Mouse (Mus musculus): ENCODE data around the gene Cacna1d. TPM values are rescaled to one million over a fixed set of nuclear protein-coding genes. Genes with fewer than 3 reads are reported as not detected.

Gene Cacna1d
- polyA plus RNA-seq, 1 experiment from 2014 or later: 0.12 TPM

DNA sequence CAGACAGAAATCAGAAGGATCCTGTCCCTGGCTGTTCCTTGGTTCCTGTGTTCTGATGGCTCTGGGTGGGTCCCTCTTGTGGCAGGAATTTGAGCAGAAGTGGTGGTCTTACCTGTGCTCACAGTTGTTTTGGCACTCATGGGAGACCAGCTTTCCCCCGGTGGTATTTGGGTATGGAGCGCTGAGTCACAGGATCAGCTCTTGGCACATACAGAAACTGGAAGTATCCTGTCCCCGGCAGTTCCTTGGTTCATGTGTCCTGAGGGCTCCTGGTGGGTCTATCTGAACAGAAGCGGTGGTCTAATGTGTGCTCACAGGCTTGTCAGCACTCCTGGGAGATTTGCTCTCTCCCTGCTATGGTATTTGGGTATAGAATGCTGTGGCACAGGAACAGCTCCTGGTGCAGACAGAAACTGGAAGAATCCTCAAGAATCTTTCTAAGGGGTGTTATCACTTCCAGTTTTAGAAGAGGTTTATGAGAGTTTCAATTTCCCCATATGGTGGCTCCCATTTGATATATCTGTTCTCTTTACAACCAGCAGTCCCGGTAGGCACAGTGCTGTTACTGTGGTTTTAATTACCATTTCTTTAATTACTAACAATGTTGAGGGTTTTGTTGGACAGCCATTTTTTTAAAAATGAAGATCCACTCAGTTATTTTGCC, 300.8 kb downstream of the Cacna1d start:
- no peak overlapping the region for H3K4me3 ChIP-seq (ENCODE audit: low read depth, low read length)
- 76% methylated on average over 5 of the region's 5 CpGs for whole genome bisulfite sequencing (ENCODE audit: insufficient replicate concordance)
- ATAC-seq (ENCODE audit: low read depth): no peak

DNA sequence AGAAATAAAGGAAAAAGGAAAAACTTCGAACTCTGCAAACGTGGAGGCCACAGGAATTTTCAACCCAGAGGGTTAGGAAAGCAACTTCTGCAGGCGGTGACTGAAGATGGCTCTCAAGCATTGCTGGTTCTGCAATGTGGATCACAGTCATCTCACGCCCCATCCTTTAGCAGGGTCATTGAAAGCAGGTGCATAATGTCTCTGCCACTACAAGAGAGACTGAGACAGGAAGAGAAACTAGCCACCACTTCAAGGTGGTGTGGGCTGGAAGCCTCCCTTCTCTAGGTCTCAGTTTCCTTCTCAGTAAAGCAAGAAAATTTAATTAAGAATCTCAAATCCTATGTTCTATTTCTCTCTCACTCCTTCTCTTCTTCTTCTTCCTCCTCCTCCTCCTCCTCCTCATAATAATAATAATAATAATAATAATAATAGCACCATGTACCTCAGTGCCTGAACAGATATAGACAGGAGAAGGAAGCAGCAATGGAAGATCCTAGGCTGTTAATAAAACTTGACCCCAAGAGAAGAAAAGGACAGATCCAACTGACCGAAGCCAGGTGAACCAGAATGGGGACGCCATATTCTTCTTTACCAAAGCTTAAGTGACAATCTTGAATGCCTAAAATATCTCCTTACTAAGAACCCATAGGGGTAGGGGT, 305.5 kb downstream of the Cacna1d start:
- H3K4me1 ChIP-seq (ENCODE audit: control insufficient read depth, low read depth, low read length): no peaks in the 10 kb centered on the region
- no peak overlapping the region for H3K4me2 ChIP-seq (ENCODE audit: low read depth, low read length)
- H3K27me3 ChIP-seq (ENCODE audit: control insufficient read depth, insufficient read depth, low read depth, low read length): no peaks in the 10 kb centered on the region
- H3K27ac ChIP-seq (ENCODE audit: low read length): no peak overlapping the region
- no peak overlapping the region for H3K9ac ChIP-seq (ENCODE audit: low read depth, low read length)
- no peaks in the 10 kb centered on the region for H3K9me3 ChIP-seq (replicated peaks; ENCODE audit: control insufficient read depth, low read length)
- no peak for ATAC-seq (ENCODE audit: low read depth)
- WGBS (ENCODE audit: insufficient replicate concordance): 62% methylated on average over 6 of the region's 6 CpGs
- H3K4me3 ChIP-seq (ENCODE audit: low read depth, low read length): no peak overlapping the region
- no peaks in the 10 kb centered on the region for H3K36me3 ChIP-seq (ENCODE audit: control insufficient read depth, insufficient read depth)

More for the DNA sequence above, 300.8 kb downstream of the Cacna1d start:
- Histone ChIP-seq H3K9ac (ENCODE audit: low read depth, low read length) (no peak overlapping the region), H3K36me3 (ENCODE audit: control insufficient read depth, insufficient read depth) (no peaks in the 10 kb centered on the region), H3K9me3 (replicated peaks; ENCODE audit: control insufficient read depth, low read length) (no peaks in the 10 kb centered on the region), H3K4me2 (ENCODE audit: low read depth, low read length) (no peak overlapping the region), H3K4me1 (ENCODE audit: control insufficient read depth, low read depth, low read length) (no peaks in the 10 kb centered on the region), H3K27ac (ENCODE audit: low read length) (no peak overlapping the region), H3K27me3 (ENCODE audit: control insufficient read depth, insufficient read depth, low read depth, low read length) (no peaks in the 10 kb centered on the region)

DNA sequence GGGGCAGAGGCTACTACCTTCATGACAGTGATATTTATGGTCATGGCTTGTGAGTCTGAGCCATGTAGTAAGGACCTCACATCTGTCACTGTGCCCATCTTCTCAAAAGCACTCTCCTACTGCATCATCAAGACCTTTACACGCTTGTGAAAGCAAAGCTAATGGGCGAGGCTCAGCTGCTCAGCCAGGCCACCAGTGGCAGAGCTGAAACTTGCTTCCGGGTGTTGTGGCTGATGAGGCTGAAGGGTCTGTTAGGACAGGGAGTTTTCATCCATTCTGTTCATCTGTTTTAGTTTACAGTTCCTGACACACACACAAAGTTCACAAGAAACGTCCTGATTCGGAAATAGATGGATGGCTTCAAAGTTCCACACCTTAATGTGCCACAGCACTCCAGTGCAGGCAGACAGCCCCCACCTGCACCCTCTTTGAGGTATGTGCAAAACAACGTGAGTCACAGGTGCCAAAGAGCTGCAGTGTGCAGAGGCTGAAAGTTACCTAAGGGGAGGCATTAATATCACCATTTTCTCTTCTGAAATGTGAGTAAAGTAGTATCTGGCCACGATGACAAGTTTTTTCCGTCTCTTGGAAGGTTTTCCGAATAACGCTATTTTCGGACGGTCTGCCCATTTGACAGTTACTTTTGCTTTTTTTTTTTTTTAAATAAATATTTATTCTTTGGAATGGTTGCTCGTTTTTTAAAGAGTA, 306.7 kb downstream of the Cacna1d start:
- Histone ChIP-seq H3K27me3 (ENCODE audit: control insufficient read depth, insufficient read depth, low read depth, low read length) (no peaks in the 10 kb centered on the region), H3K27ac (ENCODE audit: low read length) (no peak overlapping the region), H3K4me2 (ENCODE audit: low read depth, low read length) (no peak overlapping the region), H3K9ac (ENCODE audit: low read depth, low read length) (no peak overlapping the region), H3K4me3 (ENCODE audit: low read depth, low read length) (no peak overlapping the region), H3K36me3 (ENCODE audit: control insufficient read depth, insufficient read depth) (no peaks in the 10 kb centered on the region), H3K4me1 (ENCODE audit: control insufficient read depth, low read depth, low read length) (no peaks in the 10 kb centered on the region), H3K9me3 (replicated peaks; ENCODE audit: control insufficient read depth, low read length) (no peaks in the 10 kb centered on the region)
- WGBS (ENCODE audit: insufficient replicate concordance): 59% methylated on average over 13 of the region's 13 CpGs
- no peak for ATAC-seq (ENCODE audit: low read depth)

DNA sequence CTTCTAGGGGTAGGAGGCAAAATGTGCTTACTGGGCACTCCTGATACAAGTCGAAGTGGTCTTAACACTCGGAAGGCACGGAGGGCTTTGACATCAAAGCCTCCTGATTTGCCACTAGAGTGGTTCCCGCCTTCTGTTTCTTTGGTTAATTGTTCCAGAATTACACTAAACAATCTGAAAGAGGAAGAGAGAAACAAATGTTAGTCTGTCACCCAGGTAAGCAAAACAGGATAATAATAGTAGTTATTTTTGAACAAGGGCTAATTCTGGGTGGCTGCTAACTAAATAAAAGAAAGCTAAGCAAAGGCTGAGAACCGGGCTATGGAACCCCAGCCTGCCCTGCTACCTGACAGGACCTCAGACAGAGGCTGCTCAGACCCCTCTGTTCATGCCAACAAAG, 307.2 kb downstream of the Cacna1d start:
- H3K27me3 ChIP-seq (ENCODE audit: control insufficient read depth, insufficient read depth, low read depth, low read length): no peaks in the 10 kb centered on the region
- no peak overlapping the region for H3K4me3 ChIP-seq (ENCODE audit: low read depth, low read length)
- no peaks in the 10 kb centered on the region for H3K4me1 ChIP-seq (ENCODE audit: control insufficient read depth, low read depth, low read length)
- no peak overlapping the region for H3K4me2 ChIP-seq (ENCODE audit: low read depth, low read length)
- no peak overlapping the region for H3K27ac ChIP-seq (ENCODE audit: low read length)
- WGBS (ENCODE audit: insufficient replicate concordance): 57% methylated on average over 5 of the region's 5 CpGs
- H3K9me3 ChIP-seq (replicated peaks; ENCODE audit: control insufficient read depth, low read length): no peaks in the 10 kb centered on the region
- no peaks in the 10 kb centered on the region for H3K36me3 ChIP-seq (ENCODE audit: control insufficient read depth, insufficient read depth)
- no peak for ATAC-seq (ENCODE audit: low read depth)
- H3K9ac ChIP-seq (ENCODE audit: low read depth, low read length): no peak overlapping the region

DNA sequence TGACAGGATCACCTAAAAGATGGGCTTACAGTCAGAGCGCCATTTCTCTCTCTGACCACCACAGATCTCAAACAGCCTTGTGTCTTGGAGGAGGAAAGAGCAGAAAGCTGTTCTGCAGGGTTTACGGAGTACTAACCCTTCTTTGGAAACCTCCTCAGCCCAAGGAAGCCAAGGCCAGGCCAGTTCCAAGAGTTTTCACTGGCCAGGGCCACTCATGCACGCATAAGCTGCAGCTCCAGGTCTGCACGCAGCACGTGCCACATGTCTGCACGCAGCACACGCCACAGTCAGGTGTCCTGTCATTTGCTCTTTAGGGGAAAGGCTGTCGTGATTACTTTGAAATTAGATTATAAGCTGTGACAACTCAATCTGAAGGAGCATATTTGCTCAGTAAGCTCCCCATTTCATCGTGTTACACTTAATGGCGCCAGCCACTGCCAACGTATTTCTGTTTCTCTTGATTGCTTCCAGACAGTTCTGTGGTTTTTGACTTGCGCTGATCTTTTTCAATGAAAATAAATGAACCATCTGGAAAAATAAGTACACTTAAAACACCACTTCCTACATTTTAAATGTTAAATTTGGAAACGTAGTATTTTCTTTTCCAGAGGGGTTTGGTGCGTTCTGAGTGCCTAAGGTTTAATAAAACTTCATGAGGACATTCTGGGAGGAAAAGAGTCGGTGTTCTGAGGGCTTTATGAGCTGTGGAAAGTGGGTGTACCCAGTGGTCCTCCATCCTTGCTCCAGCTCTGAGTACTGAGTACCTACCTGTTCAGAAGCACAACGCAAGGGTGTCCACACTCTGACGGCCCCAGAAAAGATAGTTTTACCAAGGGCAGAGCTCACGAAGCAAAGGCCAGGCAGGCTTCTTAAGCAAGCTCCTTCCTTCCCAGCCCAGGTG, 308.4 kb downstream of the Cacna1d start:
- Histone ChIP-seq H3K9ac (ENCODE audit: low read depth, low read length) (no peak overlapping the region), H3K4me1 (ENCODE audit: control insufficient read depth, low read depth, low read length) (no peaks in the 10 kb centered on the region), H3K4me3 (ENCODE audit: low read depth, low read length) (no peak overlapping the region), H3K27me3 (ENCODE audit: control insufficient read depth, insufficient read depth, low read depth, low read length) (no peaks in the 10 kb centered on the region), H3K36me3 (ENCODE audit: control insufficient read depth, insufficient read depth) (no peaks in the 10 kb centered on the region), H3K27ac (ENCODE audit: low read length) (no peak overlapping the region), H3K4me2 (ENCODE audit: low read depth, low read length) (no peak overlapping the region), H3K9me3 (replicated peaks; ENCODE audit: control insufficient read depth, low read length) (no peaks in the 10 kb centered on the region)
- no peak for ATAC-seq (ENCODE audit: low read depth)
- 68% methylated on average over 18 of the region's 18 CpGs for WGBS (ENCODE audit: insufficient replicate concordance)

DNA sequence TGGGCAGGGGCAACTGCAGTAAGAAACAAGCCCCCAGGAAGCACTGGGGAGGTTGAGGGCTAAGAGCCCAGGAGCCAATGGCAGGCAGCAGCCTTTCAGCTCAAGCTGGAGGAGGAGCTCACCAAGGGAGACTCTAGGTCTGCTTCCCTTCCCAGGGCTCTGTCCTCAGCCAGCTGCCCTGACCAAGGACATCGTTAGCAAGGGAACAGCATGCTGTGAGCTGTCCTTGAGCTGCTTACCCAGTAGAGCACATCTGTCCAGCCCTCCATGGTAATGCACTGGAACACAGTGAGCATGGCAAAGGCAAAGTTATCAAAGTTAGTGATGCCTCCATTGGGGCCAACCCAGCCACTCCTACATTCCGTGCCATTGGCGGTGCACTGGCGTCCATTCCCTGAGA, 312.9 kb downstream of the Cacna1d start:
- Histone ChIP-seq H3K9me3 (replicated peaks; ENCODE audit: control insufficient read depth, low read length) (no peaks in the 10 kb centered on the region), H3K9ac (ENCODE audit: low read depth, low read length) (no peak overlapping the region), H3K4me2 (ENCODE audit: low read depth, low read length) (no peak overlapping the region), H3K27ac (ENCODE audit: low read length) (no peak overlapping the region), H3K36me3 (ENCODE audit: control insufficient read depth, insufficient read depth) (no peaks in the 10 kb centered on the region), H3K4me1 (ENCODE audit: control insufficient read depth, low read depth, low read length) (no peaks in the 10 kb centered on the region), H3K27me3 (ENCODE audit: control insufficient read depth, insufficient read depth, low read depth, low read length) (no peaks in the 10 kb centered on the region), H3K4me3 (ENCODE audit: low read depth, low read length) (no peak overlapping the region)
- 77% methylated on average over 4 of the region's 4 CpGs for WGBS (ENCODE audit: insufficient replicate concordance)
- ATAC-seq (ENCODE audit: low read depth): no peak

DNA sequence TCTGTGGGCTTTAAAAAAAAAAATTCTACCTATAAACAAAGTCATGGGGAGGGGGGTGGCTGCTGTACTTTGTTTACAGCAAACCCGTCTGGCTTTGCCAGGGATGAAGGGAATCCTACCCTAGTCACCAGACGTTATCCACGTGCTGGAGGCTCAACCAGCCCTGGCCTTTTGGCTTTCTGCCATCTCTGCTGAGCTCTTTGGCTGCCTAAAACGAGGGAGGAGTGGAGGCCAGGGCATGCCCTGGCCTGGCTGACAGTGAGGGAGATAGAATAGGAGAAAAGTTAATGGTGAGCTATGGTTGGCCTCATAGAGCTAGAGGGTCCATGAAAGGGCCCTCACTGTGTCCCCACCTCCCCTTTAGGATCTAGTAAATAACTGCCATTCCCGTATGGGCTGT, 313.4 kb downstream of the Cacna1d start:
- ATAC-seq (ENCODE audit: low read depth): no peak
- Histone ChIP-seq H3K36me3 (ENCODE audit: control insufficient read depth, insufficient read depth) (no peaks in the 10 kb centered on the region), H3K9ac (ENCODE audit: low read depth, low read length) (no peak overlapping the region), H3K9me3 (replicated peaks; ENCODE audit: control insufficient read depth, low read length) (no peaks in the 10 kb centered on the region), H3K4me2 (ENCODE audit: low read depth, low read length) (no peak overlapping the region), H3K4me3 (ENCODE audit: low read depth, low read length) (no peak overlapping the region), H3K4me1 (ENCODE audit: control insufficient read depth, low read depth, low read length) (no peaks in the 10 kb centered on the region), H3K27me3 (ENCODE audit: control insufficient read depth, insufficient read depth, low read depth, low read length) (no peaks in the 10 kb centered on the region), H3K27ac (ENCODE audit: low read length) (no peak overlapping the region)
- WGBS (ENCODE audit: insufficient replicate concordance): 39% methylated on average over 5 of the region's 5 CpGs

DNA sequence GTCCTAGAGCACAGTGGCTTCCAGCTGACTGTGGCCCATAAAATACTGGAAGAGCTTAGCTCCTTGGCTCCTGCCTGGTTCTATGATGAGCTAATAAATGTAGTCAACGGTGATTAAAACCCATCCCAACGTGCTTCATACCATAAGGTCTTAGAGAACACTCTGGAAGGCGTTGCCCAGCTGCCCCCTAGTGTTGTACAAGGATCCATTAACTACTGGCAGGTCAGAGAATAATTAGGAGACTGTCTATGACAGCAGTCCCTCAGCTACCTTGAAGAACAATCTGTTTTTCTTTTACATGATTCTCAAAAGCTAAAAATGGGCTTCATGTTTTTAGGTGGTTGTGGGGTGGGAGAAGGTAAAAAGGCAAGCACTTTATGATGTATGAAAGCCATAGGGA, 315.9 kb downstream of the Cacna1d start:
- Histone ChIP-seq H3K27me3 (ENCODE audit: control insufficient read depth, insufficient read depth, low read depth, low read length) (no peaks in the 10 kb centered on the region), H3K4me1 (ENCODE audit: control insufficient read depth, low read depth, low read length) (no peaks in the 10 kb centered on the region), H3K27ac (ENCODE audit: low read length) (no peak overlapping the region), H3K36me3 (ENCODE audit: control insufficient read depth, insufficient read depth) (no peaks in the 10 kb centered on the region), H3K9me3 (replicated peaks; ENCODE audit: control insufficient read depth, low read length) (no peaks in the 10 kb centered on the region), H3K4me3 (ENCODE audit: low read depth, low read length) (no peak overlapping the region), H3K4me2 (ENCODE audit: low read depth, low read length) (no peak overlapping the region), H3K9ac (ENCODE audit: low read depth, low read length) (no peak overlapping the region)
- 31% methylated on average over 3 of the region's 3 CpGs for WGBS (ENCODE audit: insufficient replicate concordance)
- no peak for ATAC-seq (ENCODE audit: low read depth)
